Mouse (Mus musculus) cerebellum, postnatal 10 days (tissue): ENCODE measurements around the gene Pcbp3.
"Not testable (repeated sequence)": the region's sequence is repeated elsewhere in the genome, so short reads cannot be mapped to it uniquely, and the experiment has no call there.

Source experiments
- DNase-seq, 2 experiments: peaks; one replicate each; pipeline ENCODE4 v3.0.0; 2021; ENCODE audit warnings: mixed read lengths in 2 of 2

Pcbp3 gene

DNA sequence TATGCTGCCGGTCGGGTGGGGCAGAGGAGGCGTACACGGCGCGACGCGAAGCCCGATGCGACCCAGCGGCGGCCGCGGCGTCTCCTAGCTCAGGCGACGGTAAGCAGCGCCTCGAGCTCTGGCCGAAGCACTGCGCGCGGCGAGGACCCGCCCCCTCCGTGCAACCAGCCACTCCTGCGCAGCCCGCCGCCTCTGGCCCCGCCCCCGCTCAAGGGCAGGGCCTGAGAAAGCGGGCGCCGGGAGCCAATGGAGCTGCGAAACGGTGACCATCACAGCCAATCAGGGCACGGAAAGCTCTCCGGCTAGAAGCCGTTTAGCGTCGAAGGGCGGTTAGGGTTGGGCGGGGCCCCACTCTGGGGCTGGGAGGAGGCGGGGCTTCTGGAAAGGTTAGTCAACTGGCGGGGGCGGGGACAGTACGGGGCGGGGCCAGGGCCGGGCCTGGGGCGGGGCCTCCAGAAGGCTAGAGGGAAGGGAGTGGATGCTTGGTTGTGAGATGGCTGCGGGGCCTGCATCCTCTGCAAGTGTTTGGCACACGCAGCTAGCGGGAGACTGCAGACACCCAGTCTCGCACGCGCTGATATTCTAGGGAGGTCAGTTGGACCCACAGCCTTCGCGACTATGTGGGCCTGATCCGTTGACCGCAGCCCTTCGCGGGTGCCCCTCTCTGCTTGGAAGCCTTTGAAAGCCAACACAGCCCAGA lies at the start of gene Pcbp3:
TSS of gene Pcbp3 (minus strand) at position 98 of the 700 bp plus-strand sequence.
- DNase-seq, result peak; percentile 99

DNA sequence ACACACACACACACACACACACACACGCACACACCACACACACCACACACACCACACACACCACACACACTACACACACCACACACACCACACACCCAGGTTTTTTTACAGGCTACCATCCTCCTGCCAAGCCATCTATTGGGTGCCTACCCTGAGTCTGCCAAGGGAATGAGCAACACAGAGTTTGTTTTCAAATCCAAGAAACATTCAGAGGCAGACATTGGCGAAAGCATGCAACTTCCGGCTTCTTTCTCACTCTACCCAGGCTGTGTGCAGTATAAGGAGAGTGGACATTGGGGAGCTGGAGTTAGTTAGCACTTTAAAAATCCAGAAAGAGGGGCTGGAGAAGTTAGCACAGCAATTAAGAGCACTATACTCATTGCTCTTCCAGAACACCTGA lies 47.0 kb upstream of the Pcbp3 start:
- DNase-seq, result peak in 1 of 2 experiments; percentile 48

DNA sequence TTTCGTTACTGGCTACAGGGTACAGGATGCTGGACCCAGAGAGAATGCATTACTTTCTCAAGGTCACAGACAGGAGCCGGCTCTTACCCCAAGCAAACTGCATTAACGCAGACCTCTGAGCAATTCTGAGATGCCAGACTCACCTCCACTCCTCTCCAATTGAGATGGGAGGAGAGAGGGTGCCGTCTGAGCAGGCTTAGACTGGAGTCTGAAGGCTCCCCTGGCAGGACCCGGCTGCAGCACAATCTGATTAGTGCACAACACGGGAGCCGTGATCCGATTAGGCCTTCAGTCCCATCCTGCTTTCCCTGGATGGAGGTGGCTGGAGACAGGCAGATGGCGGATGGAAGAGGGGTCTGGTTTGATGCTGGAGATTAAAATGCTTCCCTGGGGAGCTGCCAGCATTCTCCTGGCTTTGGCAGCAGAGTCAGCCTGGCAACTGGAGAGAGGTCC lies 46.4 kb upstream of the Pcbp3 start:
- peak; percentile 91 to 93 for DNase-seq

DNA sequence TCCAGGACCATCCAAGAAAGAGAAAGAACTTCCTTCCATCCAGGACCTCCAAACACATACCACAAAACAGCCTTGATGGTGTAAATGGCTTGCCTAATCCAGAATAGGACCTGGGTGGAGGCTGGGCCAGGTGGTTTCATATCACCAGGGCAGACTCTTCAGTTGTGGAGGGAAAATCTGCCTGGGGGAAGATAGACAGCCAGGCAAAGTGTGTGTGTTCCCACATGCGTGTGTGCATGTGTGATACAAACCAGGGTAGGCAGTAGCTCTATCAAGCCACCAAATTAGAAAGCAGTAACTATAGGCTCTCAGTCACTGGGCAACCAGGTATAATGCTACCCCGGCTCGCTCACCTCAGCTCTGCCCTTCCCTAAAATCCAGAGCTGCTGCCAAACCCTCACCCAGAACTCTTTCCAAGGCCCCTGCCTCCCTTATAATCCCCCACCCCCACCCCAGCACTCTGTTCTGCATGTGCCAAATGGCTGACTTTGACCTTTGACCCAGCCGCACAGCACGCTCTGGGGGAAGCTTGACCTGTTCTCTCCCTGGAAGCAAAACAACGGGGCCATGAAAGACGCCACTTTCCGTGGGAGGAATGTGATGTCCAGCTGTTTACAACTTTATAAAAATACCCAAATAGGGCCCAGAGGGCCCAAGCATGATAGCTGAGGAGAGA lies 45.9 kb upstream of the Pcbp3 start:
- DNase-seq, result peak; percentile 58 to 60

DNA sequence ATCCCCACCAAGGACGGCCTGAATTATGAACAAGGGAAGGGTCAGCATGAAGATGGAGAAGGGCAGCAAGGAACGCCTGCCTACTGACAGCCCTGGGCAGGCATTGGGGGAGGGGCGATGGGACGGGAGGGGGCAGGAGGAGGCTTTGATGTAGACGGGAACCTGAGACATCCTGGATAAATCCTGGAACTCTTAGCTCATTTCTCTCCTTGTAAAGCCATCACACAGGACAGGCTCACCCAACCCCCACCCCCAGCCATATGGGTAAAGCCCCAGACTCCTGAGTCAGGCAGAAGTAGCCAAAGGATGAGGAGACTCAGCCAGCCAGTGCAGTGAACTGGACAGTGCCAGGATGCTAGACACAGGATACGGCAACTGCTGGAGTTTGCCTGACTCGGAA lies 43.2 kb upstream of the Pcbp3 start:
- peak; percentile 81 to 84 for DNase-seq

DNA sequence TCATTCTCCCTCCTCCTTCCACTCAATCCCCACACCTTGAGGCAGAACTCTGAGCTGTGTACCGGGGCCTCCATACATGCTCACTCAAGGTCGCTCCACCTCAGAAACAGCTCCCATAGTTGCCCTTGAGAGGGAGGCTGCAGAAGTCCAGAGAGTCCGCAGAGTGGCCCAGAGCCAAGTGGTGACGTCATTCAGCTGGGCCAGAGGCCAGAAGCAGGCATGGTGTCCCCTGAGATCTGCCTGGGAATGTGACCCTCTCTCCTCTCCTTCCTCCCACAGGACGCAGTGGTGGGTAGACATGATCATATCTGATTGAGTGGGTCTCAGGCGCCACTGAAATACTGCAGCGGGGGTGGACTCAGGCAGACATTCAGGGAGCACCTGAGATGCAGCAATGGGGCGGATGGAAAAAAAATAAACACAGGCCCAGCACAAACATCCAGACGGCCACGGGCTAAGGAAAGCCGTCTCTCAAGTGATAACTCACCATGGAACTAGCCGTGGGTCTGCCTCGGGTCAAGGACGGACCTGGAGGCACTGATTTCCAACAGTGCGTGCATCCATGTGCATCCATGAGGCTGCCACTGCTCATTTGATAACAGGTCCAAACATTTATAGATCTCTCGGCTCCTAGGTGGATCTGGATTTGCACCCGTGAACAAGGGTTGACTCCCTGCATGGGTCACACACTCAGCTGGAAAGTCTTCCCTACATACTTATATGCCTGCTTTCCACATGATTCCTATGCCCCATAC lies 36.2 kb upstream of the Pcbp3 start:
- peak; percentile 83 to 89 for DNase-seq

DNA sequence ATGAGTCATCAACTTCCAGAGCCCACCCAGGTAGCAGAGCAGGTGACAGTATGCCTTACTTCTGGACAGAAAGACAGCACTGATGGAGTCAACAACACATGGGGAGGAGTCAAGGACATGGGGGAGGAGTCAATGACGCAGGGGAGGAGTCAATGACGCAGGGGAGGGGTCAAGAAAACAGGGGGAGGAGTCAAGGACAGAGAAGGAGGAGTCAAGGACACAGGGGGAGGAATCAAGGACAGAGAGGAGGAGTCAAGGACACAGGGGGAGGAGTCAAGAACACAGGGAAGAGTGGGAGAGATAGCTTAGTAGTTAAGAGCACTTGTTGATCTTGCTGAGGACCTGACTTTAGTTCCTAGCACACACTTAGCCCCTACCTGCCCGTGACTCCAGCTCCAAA lies 30.8 kb upstream of the Pcbp3 start:
- no peak for DNase-seq

DNA sequence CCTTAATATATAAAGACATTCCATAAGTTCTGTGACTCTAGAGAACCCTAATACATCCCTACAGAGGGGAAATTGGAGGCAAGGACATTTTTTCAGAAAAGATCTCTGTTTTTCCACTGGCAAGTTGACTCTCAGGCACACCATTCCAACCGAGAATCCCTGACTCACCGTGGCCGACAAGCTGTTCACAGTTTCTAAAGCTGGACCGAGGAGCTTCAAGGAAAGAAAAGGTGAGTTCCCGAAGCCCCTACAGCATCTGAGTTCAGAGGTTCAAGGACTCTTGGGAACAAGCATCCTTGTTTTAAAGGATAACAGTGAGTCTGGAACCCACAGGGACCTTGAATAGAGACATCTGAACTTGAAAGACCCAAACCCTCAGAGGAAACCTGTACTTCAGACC lies 26.9 kb upstream of the Pcbp3 start:
- no peak for DNase-seq

DNA sequence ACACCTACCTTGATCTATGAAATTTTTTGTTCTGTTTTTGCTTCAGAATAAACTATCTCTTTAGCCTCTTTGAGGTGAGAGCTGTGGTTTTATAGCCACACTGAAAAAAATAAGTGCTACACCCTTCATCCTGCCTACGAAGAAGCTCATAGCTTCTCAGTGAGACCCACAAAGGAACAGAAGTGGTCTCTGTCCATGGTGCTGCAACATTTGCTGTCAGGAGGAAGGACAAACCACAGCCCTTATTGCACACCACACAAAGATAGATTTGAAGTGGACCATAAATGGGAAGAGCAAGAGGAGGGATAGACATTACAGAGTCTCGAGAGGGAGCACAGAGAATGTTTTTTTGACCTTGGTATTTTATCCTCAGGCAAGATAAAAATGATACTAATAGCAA lies 16.4 kb upstream of the Pcbp3 start:
- DNase-seq, result no peak

DNA sequence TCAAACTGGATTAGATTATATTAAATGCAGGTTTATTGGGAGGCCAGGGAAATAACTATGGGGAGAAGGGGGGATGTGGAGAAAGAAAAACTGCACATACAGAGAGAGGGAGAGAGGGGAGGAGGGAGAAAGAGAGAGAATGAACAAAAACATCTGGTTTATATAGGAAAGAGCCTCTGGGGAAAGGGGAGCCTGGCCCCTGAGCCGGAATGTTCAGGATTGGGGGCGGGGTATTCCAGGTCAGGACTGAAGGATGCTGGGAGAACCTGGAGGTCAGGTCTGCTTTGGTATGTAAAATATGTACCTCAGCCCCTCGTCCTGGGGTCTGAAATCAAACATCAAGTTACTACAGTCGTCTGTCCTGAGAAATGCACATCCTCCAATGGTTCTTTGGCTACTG lies 15.0 kb upstream of the Pcbp3 start:
- no peak for DNase-seq

DNA sequence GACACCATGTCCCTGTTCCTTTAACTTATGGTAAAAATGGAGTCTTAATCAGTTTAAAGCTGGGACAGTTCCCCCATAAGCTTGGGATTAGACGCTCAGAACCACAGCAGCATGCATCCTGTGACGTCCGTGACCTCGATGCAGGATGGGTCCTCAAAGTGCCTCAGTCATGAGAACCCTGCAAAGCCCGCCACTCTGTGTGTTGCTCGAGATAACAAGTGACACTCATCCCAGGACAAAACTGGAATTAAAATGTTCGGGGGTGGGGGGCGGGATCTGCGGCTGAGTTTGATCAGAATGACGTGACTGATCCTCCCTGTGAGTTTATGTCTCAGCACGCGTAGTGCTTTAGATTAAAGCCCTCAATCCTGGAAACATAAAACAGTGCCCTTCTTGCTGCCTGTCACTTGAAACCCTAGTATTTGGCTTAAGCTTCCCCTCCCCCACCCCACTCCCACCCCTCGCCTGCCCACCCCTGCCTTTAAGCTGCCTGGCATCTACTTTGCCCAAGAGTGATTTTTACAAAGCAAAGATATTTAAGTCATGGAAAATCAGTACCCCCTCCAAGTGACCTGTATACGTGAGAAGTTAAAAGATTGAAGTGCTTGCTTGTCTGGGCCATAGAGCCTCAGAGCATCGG lies 12.2 kb upstream of the Pcbp3 start:
- no peak for DNase-seq

DNA sequence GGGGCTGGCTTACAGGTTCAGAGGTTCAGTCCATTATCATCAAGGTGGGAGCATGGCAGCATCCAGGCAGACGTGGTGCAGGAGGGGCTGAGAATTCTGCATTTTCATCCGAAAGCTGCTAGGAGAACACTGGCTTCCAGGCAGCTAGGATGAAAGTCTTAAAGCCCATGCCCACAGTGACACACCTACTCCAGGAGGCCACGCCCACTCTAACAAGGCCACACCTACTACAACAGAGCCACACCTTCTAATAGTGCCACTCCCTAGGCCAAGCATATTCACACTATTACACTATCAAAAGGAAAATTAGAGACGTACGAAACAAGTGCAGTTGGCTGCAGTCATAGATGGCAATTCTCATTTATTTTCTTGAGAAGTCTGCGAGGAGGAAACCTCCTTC lies 10.6 kb upstream of the Pcbp3 start:
- DNase-seq, result not testable (repeated sequence)

DNA sequence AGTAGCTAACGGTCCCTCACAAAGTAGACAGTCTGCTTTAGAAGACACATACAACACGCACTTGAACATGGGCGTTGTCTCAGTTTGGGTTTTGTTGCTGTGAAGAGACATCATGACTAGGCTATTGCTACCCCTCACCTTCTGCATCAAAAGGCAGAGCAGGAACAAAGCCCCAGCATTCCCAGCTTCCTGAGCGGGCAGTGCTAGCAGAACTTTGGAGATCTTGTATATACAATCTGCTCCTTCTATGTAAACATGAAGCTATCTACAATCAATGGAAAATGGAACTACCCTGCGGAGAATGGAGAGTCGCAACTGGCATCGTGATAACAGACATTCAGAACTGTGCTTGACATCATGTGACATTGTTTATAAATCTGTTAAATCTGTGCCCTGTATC lies 9.3 kb upstream of the Pcbp3 start:
- DNase-seq, result no peak

DNA sequence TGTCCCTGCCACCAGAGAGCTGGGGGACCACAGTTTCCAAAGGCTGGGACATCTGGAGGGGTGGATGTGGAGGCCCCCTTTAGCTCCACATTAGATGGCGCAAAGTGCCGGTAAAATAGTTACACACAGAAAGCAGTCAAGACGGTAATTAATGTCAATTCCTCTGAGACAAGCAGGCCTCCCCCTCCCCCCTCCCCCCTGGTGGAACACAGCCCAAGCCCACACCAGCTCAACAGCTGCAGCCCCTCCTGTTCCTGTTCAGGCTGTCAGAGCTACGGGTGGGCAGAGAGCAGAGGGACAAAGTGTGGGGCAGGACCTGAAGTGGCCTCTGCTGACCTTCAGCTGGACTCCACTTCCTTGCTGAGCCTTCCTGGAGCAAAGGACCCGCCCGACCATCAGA lies 2.7 kb upstream of the Pcbp3 start:
- no peak for DNase-seq

DNA sequence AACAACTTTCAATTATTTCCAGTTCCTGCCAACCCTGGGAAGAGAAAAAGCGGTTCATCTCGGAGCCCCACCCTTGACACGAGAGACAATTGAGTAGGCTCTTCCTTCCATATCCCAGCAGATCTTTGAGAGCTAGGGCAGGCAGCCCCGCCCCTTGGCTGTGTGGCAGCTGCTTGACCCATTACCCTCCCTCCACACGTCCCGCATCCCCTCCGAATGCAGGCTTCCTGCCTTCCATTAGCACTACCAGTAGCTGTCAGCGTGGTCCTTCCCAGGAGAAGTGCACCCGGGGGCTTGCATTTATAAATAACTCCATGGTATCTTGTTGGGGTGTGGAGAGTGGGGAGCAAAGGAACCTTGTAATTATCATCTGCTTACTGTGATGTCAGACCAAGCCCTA lies 2.3 kb upstream of the Pcbp3 start:
- peak; percentile 21 to 25 for DNase-seq

DNA sequence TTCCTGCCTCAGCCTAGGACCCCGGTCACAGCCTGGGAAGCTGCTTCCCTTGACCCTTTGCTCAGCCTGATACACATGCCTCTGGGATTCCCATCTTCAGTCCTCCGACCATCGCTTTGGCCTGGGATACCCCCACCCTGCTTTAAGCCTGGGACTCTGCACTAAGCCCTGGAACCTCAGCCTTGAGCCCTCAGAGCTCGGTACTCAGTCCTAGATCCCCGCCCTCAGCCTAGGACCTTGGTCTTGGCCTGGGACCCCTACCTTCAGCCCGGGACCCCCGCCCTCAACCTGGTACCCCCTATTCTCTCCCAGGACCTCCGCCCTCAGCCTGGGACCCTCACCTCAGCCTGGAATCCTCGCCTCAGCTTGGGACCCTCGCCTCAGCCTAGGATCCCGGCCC lies 531 bp downstream of the Pcbp3 start:
- peak; percentile 38 to 55 for DNase-seq

DNA sequence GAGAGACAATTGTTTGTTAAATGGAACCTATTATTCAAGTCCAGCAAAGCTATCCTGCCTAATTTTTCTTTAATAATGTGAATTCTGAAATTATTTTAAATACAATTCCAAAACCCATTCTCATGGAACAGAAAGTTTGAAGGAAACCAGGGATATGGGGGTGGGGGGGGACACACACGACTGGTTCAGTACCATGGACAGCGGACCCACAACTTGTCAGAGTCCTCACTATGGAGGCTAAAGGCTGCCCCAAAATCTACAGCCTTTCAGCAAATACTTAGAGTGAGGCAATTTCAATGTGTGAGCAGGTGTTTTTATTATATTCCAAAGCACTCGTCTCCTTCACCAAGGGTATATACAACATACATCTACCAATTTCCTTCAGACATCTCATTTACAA lies 3.5 kb downstream of the Pcbp3 start:
- DNase-seq, result no peak

DNA sequence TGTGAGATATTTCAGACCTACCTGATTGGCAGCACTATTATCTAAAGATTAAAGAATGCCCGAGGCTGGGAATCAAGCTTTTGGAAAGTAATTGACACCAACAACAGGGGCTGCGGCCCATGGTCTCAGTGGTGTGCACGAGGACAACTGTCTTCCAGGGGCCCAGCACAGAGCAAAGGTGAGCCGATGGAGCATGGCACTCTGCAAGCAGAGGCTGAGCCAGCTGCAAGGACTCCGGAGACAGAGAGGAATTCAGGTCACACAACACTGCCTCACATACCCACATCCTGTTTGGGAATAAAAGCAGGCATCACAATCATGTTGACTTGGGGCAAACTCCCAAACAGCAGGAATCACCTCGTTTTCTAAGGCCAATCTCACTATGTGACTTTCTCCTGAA lies 5.5 kb downstream of the Pcbp3 start:
- DNase-seq, result no peak

DNA sequence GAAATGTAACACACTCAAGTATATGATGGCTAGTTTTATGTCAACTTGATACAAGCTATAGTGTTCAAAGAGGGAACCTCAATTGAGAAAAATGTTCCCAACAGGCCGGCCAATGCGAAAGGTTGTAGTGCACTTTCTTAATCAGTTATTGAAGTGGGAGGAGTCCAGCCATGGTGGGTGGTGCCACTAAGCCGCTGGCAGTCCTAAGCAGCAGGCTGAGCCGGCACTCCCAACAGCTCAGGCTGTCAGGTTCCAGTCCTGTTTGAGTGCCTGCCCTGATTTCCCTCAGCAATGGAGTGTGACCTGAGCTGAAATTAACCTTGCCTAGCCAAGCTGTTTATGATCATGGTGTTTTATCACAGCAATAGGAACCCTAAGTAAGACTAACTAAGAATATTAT lies 20.6 kb downstream of the Pcbp3 start:
- peak; percentile 26 to 32 for DNase-seq

DNA sequence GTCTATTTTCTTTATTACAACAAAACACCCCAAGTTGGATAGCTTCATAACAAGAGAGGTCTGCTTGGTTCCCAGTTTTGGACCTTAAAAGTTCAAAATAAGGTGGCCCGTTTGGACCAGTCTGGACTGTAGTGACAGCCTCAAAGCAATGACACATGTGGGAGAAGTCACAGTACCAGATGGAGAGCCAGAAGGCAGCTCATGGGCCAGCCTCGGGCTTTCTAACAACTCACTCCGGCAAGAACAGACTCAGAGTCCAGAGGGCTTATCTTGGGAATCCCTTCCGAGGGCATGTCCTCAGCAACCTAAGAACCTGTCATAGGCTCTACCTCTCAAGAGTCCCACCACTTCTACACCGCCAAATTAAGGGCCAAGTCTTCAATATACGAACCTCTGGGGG lies 24.9 kb downstream of the Pcbp3 start:
- peak in 1 of 2 experiments; percentile 21 for DNase-seq

DNA sequence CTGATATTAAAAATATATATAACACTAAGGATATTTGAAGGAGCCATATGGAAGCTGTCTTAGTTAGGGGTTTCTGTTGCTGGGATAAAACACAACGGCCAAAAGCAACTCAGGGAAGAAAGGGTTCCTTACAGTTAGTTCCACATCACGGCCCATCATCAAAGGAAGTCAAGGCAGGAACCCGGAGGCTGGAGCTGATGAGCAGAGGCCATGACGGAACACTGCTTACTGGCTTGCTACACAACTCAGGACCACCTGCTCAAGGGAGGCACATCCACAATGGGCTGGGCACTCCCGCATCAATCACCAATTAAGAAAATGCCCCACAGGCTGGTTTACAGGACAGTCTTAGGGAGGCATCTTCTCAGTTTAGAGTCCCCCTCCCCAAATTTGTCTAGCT lies 26.9 kb downstream of the Pcbp3 start:
- DNase-seq, result no peak

DNA sequence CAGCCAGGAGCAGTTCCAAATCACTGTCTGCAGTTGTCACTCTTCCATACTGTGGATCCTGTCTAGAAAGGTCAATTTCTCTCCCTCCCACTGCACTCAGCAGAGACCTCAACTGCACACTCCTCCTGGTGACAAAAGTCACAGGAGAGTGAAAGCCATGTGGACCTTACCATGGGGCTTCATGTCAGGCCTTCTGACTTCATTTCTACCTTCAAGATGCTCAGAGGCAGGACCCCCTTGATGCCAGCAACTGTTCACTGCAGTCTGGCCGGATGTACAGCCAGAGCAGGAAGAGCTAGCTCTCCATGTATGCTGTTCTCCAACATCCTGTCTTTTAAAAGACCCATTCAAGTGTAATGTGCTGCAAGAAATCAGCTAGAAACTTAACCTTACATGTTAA lies 29.9 kb downstream of the Pcbp3 start:
- DNase-seq, result peak; percentile 44 to 67

DNA sequence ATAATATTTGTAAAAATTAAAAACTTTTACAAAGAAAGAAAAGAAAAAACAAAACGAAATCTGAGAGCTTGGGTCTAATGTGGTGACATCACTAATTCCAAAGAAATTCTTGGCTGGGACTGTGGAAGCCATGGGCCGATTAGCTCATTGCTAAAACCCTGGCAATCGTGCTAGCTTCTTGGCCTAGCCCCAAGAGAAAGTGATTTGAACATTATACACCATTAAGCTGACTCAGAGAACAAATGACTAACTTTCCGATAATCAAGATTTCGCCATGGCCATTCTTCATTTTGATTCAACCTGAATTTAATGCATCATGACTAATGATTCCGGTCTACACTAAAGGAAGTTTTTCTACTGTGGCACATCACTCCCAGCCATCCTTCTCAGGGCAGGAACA lies 30.6 kb downstream of the Pcbp3 start:
- peak; percentile 78 to 81 for DNase-seq
